Mouse (Mus musculus) CD4-positive naive resting alpha-beta T cell, adult 76 days (primary cell): ENCODE measurements around the gene Smco3. TPM values are rescaled to one million over a fixed set of nuclear protein-coding genes. Genes with fewer than 3 reads are reported as not detected.

Experiments used
- total RNA-seq: library from RNA; stranded (reverse); gene quantifications from one replicate; pipeline ENCODE4 v1.2.4, GENCODE M21; 2023

Gene Smco3
- not detected for total RNA-seq

DNA sequence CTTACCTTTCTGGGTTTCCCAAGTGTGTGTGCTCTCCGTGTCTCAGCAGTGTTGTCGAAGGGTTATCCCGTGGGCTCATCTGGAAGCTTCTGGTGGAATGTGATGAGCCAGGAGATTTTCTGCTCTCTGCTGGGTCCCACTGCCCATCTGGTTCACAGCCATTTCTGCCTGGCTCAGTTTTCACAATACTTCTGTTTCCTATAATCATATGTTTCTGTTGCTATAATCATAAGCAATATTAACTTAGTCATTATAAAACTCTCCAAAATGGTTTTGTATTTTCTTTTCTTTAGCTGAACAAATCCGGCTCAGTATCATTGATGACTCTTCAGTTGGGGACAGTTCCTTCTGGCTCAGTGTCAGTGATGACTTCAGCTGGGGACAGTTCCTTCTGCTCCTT, at the start of gene Smco3:
TSS of gene Smco3 (minus strand) at position 101 of the 400 bp plus-strand sequence.

GRCm38 (mm10) chr6:136875670-136876069, 40.4 kb upstream of the Smco3 start, which contains the start of gene Mgp:
Gene Mgp (minus strand): TSS chr6:136875823.

GRCm38 (mm10) chr6:136857186-136857872, 22.1 kb upstream of the Smco3 start, which contains the start of gene Art4:
Gene Art4 (minus strand): TSS chr6:136857733.

DNA sequence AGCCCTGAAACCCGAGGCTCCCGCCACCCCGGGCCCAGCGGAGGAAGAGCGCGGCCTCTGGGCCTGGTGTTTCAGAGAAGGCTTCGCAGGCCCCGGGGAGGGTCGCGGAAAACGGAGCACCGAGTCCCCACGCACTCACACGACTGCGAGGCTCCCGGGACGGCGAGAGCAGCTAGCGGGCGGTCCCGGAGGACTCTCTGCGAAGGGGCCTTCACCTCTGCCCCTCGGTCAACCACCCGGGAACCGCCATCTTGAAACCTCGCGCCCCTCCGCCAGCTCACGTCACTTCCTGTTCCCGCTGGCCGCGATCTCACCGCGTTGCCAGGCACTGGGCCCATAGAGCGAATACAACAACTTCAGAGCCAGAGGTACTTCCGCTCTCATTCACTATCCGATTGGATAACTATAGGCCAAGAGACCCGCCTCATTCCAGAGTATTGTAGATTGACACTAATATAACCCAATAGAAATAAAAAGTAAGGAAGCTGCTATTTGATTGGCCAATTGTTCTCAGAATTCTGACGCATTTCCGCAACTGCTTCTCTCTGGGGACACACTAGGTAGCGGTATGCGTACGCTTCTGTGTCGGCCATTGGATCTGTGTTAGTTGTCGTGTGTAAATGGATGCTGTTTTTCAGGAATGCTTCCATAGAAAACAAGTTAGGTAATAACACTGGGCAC, 7.2 kb downstream of the Smco3 start, which contains the start of gene Wbp11:
TSS of gene Wbp11 (minus strand) at position 353 of the 681 bp plus-strand sequence.

DNA sequence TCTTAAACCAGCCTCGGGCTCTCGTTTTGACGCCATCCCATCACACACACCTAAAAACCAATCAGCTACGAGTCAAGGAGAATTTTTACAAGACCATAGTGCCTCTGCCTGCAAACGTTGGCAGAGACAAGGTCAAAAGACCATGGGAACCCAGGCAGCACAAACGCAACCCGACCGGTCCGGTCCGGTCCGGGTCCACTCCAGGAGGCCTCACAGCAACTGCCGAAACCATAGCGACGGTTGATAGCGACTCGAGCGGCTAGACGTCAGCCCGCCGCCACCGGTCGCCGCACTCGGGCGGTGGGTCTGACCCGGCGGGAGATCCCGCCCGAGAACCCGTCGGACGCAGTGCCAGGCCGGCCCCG, 7.8 kb downstream of the Smco3 start, which contains the start of gene BC049715:
TSS of gene BC049715 (plus strand) at position 111 of the 365 bp plus-strand sequence.

GRCm38 (mm10) chr6:136808014-136808417, 27.2 kb downstream of the Smco3 start, which contains the start of gene H2afj:
Gene H2afj (plus strand): TSS chr6:136808244.

GRCm38 (mm10) chr6:136803739-136804633, 31.3 kb downstream of the Smco3 start, which contains the start of gene Hist4h4:
Gene Hist4h4 (minus strand): TSS chr6:136804415.

GRCm38 (mm10) chr6:136781377-136781986, 53.8 kb downstream of the Smco3 start, which contains the start of gene Gucy2c:
Gene Gucy2c (minus strand): TSS chr6:136781765.

Other genes starting within 250 kb of the Smco3 start
- gene Plbd1, start 173.5 kb downstream of the Smco3 start, total RNA-seq = 11.3 TPM
- gene Gucy2c, start 53.7 kb downstream of the Smco3 start, total RNA-seq = not detected
- 11.8 TPM for gene Hist4h4, start 31.0 kb downstream of the Smco3 start, total RNA-seq
- 64.2 TPM for gene H2afj, start 27.2 kb downstream of the Smco3 start, total RNA-seq
- gene BC049715, start 7.8 kb downstream of the Smco3 start, total RNA-seq = 4.9 TPM
- gene Wbp11, start 7.2 kb downstream of the Smco3 start, total RNA-seq = 192 TPM
- 2.6 TPM for gene Art4, start 22.3 kb upstream of the Smco3 start, total RNA-seq
- gene Mgp, start 40.4 kb upstream of the Smco3 start, total RNA-seq = not detected
- 10.6 TPM for gene Erp27, start 86.7 kb upstream of the Smco3 start, total RNA-seq
- not detected for gene Pde6h, start 88.4 kb upstream of the Smco3 start, total RNA-seq
- 895 TPM for gene Arhgdib, start 106.4 kb upstream of the Smco3 start, total RNA-seq